Mouse (Mus musculus): ENCODE data around the gene Camkmt.

The Camkmt gene

DNA sequence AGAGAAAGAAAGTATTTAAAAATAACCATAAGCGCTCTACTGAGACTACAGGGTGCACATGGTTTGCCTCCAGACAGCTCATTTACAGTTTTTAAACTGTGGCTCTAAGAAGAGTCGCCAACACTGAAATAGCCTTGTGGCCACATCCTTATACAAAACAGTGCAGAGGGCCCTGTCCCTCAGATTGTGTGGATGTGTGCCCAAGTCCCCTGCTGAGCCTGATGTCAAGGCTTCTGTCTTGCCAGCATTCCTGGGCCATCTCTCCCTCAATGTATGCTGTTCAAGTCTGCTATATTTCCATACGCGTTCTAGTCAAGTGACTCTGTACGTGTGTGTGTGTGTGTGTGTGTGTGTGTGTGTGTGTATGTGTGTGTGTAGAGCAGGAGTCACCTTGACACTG is 201.2 kb downstream of the Camkmt start:
- DNase-seq (ENCODE audit: low spot score in 2 of 2) = no peak

DNA sequence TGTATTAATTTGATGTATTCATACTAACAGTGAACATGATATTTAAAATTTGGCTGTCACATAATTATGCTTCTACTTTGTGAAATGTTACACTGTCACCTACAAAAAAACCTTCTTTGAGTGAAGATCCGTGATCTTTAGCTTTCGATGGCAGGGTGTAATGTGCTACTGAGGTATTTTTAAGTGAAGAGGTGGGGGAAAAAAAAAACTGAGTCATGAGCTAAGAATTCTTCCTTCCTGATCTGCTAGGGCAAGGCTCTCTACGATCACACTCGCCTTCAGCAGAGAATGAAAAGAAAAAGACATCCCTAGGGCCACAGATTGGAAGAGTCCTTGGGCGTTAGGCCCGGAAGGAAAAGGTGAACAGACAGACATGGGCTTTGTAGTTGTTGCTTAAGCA is 201.9 kb downstream of the Camkmt start:
- DNase-seq (ENCODE audit: low spot score in 2 of 2) = no peak

DNA sequence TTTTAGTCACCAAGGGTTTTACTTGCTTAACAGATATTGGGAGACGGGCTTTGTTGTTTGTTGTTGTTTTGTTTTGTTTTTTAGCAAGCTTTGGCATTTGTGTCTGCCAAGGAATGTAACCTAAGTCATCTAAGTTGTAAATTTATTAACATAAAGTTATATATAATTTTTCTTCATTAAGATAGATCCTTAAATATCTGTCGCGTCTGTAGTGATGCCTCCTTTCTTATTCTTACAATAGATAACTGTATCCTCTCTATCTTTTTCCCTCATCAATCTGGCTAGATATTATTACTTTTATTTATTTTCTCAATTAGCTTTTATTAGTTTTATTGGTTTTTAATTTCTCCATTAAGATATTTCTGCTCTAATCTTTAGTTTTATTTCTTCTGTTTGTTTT is 213.3 kb downstream of the Camkmt start:
- DNase-seq (ENCODE audit: low spot score in 2 of 2) = no peak

GRCm38 (mm10) chr17:85308566-85308965 is 218.2 kb downstream of the Camkmt start:
- no peak for DNase-seq (ENCODE audit: low spot score in 2 of 2)

- no peak for DNase-seq (ENCODE audit: low spot score in 2 of 2)
These were observed 218.7 kb downstream of the Camkmt start for GRCm38 (mm10) chr17:85309046-85309445.

DNA sequence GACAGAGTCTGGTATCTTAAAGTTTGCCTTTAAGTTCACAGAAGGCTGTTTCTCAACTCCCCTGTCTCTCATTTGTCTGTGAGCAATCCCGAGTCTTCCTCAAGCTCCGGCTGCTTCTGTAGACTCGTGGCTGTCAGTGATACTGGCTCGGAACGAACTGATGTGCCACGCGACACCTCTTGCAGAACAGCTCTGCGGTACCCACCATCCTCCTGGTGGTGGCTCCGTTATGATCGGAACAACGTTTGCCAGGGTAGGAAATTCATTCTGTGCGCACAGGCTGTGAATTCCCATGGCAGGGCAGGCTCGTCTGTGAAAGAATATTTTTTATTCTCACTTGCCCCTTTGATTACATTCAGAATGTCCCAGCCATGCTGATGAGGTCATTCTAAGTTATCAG is 221.0 kb downstream of the Camkmt start:
- DNase-seq (ENCODE audit: low spot score in 2 of 2) = no peak

DNA sequence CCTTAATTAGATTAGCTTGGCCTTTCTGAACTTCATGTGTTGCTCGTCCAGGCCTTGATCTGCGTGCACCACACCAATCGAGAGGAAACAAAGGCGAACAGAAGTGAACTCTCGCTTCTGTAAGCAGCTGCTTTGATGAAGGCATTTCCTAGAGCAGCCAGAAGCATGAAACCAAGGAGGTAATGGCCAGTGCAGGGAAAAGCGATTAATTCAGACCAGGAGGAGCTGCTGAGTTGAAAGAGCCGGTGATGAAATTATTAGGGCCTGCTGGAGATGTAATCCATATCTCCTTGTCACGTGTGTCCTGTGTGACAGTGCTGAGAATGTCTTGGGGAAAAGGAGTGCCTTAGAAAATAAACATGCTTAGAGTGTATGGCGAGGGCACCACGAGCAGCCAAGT is 228.0 kb downstream of the Camkmt start:
- no peak for DNase-seq (ENCODE audit: low spot score in 2 of 2)

DNA sequence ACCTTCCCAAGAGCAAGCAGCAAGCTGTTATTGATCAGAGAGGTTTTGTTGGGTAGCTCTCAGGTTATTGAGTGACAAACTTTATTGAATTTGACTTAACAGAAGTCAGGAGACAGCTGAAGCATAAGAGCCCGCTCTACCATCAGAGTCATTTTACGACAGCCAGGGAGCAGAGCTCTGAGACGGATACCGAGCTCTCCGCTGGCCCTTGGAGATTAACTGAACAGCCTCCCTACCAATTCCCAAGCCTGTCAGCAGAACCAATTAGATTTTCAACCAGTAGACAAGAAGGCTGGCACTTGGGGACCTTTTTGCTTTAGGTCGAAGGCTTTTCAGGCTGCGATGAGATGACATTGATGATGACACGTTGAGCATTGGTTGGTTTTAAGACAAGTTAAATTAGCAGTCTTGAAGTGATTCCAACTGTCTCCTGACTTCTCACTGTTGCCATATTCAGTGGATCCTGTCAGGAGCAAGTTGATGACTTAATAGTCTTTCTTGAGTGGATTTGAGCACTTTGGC is 229.5 kb downstream of the Camkmt start:
- no peak for DNase-seq (ENCODE audit: low spot score in 2 of 2)

DNA sequence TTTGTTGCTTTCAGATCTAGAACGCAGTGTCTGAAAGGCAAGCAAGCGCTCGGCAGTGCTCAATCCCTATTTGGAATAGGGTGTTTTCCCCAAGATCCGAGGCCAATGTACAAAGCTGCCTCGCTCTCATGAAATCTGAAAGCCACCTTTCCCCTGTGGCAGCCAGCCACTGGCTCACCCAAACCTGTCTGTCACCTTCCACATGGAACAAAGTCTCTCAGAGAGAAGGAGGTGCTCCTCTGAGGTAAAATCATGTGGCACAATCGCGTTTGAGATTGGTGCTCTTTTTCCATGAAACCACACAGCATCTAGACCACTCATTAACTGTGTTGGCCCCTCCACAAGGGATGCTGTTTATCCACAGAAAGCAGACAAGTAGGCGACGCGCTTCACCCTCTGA is 238.5 kb downstream of the Camkmt start:
- DNase-seq (ENCODE audit: low spot score in 2 of 2) = no peak

GRCm38 (mm10) chr17:85335464-85335863 is 245.1 kb downstream of the Camkmt start:
- no peak for DNase-seq (ENCODE audit: low spot score in 2 of 2)

GRCm38 (mm10) chr17:85337666-85338065 is 247.3 kb downstream of the Camkmt start:
- no peak for DNase-seq (ENCODE audit: low spot score in 2 of 2)

- DNase-seq (ENCODE audit: low spot score in 2 of 2) = no peak
These were observed 250.9 kb downstream of the Camkmt start for GRCm38 (mm10) chr17:85341134-85341700.

- DNase-seq (ENCODE audit: low spot score in 2 of 2) = no peak
These were observed 252.1 kb downstream of the Camkmt start for GRCm38 (mm10) chr17:85342471-85342870.

DNA sequence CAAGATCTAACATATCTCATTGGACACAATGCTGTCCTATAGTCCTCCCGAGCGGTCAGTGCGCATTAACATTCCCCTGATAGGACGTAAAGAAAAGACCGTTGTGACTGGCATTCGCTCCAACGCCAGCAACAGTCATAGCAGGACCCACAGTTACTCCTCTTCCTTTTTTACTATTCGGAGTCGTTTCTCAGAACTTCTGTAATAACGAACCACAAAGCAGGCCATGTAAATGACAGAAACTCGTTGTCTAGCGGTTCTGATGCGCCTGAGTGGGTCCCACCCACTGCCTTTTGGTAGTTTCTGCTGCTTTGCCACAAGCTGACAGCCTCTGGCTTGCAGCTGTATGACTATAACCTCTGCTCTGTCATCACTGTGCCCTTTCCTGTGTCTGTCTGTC is 253.1 kb downstream of the Camkmt start:
- no peak for DNase-seq (ENCODE audit: low spot score in 2 of 2)

- DNase-seq (ENCODE audit: low spot score in 2 of 2) = no peak
These were observed 256.3 kb downstream of the Camkmt start for GRCm38 (mm10) chr17:85346701-85347100.

- no peak for DNase-seq (ENCODE audit: low spot score in 2 of 2)
These were observed 259.1 kb downstream of the Camkmt start for GRCm38 (mm10) chr17:85349331-85349935.

- DNase-seq (ENCODE audit: low spot score in 2 of 2) = no peak
These were observed 260.9 kb downstream of the Camkmt start for GRCm38 (mm10) chr17:85351301-85351700.

DNA sequence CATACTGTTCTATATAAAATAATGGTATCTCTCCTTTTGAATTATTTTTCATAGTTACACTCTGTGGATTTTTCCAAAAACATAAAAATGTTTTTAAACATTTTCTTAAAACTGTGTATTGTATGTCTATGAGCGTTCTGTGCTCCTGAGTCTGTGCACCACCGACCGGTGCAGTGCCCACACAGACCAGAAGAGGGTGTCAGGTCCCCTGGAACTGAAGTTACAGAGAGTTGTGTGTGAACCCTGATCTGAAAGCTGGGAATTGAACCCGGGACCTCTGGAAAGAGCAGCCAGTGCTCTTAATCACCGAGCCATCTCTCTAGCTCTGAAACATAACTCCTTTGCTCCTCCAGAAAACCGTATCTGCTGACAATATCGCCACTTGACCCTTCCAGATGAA is 262.4 kb downstream of the Camkmt start:
- DNase-seq (ENCODE audit: low spot score in 2 of 2) = no peak

GRCm38 (mm10) chr17:85353191-85353590 is 262.8 kb downstream of the Camkmt start:
- no peak for DNase-seq (ENCODE audit: low spot score in 2 of 2)

DNA sequence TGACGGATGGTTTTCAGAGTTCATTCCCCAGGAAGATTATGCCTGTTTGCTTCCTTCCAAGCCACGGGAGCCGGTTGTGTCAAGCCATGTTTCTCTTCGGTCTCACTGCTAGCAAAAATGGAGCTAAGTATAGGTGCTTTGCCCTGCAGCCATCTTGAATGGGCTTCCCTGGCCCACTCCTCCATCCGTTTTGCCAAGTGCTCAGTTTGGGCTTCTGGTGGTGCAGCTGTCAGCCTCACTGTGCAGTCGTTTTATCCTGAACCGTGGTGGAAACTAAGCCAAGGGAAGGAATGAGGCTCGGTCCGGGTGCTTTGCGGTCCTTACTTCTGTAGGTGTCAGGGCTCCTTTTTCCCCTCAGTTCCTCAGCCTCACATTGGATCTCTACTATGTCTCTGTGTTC is 263.3 kb downstream of the Camkmt start:
- no peak for DNase-seq (ENCODE audit: low spot score in 2 of 2)

GRCm38 (mm10) chr17:85355356-85355755 is 265.0 kb downstream of the Camkmt start:
- no peak for DNase-seq (ENCODE audit: low spot score in 2 of 2)

DNA sequence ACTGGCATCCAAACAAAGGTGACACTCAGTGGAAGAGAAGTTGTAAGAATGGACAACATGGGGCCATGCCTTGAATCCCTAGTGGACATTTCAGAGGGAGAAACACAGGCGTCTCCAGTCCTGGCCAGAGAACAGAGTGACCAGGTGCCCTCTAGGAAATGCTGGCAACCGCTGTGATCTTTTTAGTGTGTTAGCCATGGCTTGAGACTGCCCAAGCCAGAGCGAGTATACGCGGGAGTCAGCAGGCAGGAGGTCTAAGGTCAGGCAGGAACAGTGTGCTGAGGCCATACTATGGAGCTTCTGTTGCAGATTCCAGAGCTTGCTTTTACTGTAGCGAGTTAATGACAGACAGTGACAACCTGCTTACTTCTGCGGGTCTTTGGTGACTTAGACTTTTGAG is 270.7 kb downstream of the Camkmt start:
- DNase-seq (ENCODE audit: low spot score in 2 of 2) = no peak

- no peak for DNase-seq (ENCODE audit: low spot score in 2 of 2)
These were observed 277.0 kb downstream of the Camkmt start for GRCm38 (mm10) chr17:85367319-85367718.

DNA sequence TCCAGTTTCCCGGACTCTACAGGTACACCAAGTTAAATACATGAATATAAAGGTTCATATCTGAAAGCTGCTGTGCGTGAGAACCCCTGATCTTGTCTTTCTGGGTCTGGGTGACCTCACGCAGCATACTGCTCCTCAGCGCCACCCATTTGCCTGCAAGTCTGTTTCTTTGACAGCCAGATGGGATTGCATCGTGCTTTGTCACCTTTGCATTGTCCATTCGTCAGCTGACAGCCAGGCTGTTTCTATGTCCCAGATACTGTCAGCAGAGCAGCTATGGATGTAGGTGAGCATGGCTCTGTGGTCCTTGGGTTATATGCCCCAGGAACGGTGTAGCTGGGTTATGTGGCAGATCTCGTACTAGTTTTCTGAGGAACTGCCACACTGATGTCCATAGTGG is 278.4 kb downstream of the Camkmt start:
- DNase-seq (ENCODE audit: low spot score in 2 of 2) = no peak
